Mouse (Mus musculus) ES-E14 (cell line): ENCODE data around the gene Ank2.

Experiments
- MAFK ChIP-seq: IDR thresholded peaks from 2 replicates; pipeline ENCODE4 v1.6.1; 2014; ENCODE audit warnings: mild to moderate bottlenecking, low read depth, low read length, inconsistent platforms; ENCODE audit not compliant: insufficient read depth
- ZC3H11A ChIP-seq: IDR thresholded peaks from 2 replicates; pipeline ENCODE4 v1.6.1; 2012; ENCODE audit warnings: low read depth, mild to moderate bottlenecking, inconsistent platforms, low read length, borderline replicate concordance
- ZNF384 ChIP-seq: IDR thresholded peaks from 2 replicates; pipeline ENCODE4 v1.6.1; 2012; ENCODE audit warnings: low read depth, low read length, inconsistent platforms

DNA sequence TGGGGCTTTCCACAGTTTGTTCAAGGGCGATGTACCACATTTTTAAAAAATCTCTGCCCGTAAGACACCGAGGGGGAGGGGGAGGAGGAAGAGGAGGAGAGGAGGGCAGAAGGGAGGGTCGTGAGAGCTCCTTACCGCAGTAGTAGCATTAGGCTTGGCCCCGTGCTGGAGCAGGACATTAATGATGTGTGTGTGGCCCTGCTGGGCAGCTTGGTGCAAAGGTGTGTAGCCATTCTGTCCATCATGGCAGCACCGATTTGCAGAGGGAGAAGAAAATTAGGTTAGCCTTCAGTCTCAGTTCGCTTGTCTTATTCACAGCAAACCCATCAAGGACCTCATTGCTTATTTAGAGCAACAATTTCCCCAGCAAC is 500.4 kb downstream of the Ank2 start:
- TF ChIP-seq MAFK = no peak
- no peak for TF ChIP-seq ZNF384
- TF ChIP-seq ZC3H11A = no peak
